Mouse (Mus musculus) lung, postnatal 4 days (tissue): ENCODE data around the gene Smarcd1.
A peak's percentile ranks its signal among the peaks of the same experiment; 100 is the strongest.
"Not testable (repeated sequence)": the region's sequence is repeated elsewhere in the genome, so short reads cannot be mapped to it uniquely, and the experiment has no call there.

Experiments used
- DNase-seq, 2 experiments: peaks; one replicate each; pipeline ENCODE4 v3.0.0; 2021

The Smarcd1 gene

DNA sequence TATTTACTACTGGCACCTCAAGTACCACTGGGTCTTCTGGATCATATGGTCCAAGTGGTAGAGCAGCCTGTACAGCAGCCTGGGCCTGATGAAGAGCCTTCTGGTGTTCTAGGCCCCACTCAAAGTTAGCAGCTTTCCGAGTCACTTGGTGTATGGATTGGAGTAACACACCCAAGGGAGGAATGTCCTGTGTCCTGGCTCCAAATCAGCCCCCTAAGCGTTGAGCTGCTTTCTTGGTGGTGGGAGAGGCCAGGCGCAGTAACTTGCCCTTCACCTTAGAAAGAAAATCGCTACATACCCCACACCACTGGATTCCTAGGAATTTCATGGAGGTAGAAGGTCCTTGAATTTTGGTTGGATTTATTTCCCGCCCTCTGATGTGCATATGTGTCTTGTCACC is 17.8 kb upstream of the Smarcd1 start:
- DNase-seq, result no peak

DNA sequence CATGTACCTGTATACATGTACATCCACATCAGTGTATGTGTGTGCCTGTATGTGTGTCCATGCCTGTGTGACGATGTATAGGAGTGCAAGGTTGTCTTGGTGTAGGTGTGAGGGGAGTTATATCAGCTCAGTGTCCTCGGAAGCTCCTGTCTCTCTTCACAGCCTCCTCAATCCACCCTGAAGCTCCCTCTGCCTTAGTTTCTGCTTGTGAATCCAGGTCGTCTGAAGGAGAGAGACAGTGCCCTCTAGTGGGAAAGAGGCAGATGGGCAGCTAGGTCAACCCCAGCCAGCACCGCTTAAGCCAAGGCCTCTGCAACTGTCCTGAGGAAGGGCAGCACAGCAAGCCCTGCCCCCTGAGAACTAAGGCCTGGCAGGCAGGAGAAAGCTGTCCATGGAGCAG is 13.2 kb upstream of the Smarcd1 start:
- peak; percentile 62 to 69 for DNase-seq

DNA sequence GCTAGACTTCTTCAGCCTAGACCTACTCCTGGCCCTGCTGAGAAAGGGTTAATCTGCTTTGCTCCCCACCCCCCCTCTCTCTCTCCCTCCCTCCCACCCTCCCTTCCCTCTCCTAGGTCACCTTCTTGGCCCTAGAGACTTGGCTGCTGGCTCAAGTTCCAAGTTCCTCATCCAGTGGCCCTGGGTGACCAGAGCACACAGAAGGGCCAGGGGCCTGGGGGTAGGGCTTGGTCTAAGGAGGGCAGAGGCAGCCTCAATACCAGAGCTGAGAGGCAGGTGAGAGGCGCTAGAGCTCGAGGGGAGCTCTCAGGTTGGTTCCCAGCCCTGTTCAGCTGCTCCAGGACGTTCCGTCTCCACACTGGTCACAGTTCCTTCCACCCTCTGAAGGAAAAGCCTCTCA is 11.0 kb upstream of the Smarcd1 start:
- DNase-seq, result no peak

DNA sequence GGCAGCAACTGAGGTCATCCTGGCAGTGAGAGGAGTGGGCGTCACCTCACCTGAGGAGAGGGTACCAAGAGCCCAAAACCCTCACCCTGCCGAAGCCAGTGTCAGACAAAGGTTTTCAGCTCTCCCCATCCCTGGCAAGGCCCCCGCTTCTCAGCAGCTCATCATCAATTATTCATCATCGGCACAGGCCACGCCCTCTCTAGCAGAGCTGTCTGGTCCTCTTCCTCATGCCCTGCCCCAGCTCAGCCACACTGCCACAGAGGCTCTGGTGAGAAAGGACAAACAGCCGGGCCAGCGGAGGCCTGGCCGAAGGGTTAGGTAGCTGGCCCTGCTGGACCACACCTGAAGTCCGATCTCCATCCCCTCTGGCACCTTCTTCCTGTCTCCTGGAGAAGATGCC is 10.0 kb upstream of the Smarcd1 start:
- no peak for DNase-seq

DNA sequence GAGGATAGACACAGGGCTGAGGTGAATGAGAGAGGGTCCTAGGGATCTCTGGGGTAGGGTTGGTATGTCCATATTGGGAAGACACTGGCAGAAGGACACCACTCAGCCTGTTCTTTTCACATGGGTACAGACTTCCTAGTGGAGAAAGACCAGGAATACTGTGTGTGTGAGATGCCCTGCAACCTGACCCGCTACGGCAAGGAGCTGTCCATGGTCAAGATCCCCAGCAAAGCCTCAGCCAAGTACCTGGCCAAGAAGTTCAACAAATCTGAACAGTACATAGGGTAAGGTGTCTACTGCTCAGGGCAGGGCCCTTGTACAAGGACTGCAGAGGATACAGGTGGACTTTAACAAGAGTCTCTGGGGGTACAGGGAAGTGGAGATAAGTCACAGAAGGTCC is 4.6 kb upstream of the Smarcd1 start:
- no peak for DNase-seq

DNA sequence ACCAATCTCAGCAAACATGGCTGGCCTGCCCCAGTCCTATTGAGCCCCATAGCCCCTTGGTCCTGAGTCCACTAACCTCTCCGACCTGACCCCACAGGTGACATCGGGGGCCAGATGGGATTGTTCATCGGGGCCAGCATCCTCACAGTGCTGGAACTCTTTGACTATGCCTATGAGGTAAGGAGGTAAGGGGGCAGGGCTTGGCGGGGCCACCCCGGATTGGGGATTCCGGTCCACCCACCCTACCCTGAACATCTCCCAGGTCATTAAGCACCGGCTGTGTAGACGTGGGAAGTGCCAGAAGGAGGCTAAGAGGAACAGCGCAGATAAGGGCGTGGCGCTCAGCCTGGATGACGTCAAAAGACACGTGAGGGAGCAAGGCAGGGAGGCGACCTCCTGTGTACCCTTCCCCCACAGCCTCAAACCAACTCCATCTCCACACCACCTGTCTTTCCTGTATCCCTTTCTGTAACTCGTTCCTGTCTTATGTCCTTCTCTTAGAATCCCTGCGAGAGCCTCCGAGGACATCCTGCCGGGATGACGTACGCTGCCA is 3.3 kb upstream of the Smarcd1 start:
- no peak for DNase-seq

DNA sequence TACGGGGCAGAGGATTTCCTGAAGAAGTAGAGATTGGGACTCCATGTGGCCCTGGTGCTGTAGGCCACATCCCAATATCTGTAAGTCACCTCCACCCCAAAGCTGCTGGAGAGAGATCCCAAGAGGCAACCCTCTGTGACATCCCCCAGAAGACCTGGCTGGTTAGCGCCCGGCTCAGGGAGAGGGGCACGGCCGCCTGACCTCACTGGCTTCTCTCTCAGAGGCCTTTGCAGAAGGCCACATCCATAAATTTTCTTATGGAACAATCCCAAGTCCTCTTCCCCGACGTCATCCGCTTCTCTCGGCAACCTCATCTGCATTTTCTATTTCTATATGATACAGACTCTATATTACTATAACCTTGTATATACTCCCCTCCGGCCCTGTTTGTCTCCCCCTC is 2.2 kb upstream of the Smarcd1 start:
- no peak for DNase-seq

DNA sequence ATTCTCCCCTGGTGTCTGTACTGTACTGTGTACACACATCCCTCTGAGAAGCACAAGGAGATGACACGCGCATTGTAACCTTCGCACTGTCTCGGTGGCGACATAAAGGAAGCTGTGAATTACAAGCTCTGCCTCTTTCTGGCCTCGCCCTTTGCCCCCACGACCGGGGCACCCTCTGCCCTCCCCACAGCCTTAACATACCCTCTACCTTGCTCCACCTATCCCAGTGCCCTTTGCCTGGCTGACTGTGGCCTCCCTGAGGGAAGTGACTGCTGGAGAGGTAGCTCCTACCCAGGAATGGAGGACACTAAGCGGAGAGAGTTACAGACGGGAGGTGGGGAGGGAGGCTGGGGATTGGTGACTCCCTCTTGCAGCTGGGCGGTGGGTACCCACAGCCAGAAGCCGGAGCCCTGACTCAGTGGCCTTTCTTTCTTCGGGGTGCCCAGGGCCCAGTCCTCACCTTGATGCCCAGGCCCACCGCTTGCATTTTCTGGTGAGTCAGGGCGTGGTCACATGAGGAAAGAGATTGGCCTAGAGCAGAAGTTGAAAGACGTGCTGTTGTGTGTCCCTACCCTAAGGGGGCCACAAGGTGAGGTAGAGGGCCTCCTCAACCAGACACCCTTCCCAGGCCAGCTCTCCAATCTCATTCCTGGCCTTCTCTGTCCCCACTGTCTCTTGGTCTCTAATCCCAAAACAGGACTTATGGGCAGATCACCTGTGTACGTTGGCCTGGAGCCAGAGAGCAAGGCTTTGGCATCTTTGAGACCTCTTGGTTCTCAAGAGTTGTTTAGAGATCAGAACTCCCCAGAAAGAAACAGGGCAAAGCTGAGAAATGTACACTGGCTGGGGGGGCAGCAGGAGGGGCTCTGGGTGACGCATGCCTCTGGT is 1.5 kb upstream of the Smarcd1 start:
- no peak for DNase-seq

DNA sequence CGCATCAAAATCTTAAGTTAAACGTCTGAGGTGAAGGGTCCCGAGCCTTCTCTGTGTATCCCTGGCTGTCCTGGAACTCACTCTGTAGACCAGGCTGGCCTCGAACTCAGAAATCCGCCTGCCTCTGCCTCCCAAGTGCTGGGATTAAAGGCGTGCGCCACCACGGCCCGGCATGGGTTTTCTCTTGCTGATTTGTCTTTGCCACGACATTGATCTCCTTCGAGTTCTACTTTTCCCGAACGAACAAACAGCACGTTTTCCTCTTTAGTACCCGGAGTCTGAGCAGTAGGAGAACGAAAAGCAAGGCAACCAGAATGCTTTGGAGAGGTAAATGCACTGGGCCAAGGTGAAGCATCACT is 310 bp upstream of the Smarcd1 start:
- DNase-seq, result not testable (repeated sequence)

DNA sequence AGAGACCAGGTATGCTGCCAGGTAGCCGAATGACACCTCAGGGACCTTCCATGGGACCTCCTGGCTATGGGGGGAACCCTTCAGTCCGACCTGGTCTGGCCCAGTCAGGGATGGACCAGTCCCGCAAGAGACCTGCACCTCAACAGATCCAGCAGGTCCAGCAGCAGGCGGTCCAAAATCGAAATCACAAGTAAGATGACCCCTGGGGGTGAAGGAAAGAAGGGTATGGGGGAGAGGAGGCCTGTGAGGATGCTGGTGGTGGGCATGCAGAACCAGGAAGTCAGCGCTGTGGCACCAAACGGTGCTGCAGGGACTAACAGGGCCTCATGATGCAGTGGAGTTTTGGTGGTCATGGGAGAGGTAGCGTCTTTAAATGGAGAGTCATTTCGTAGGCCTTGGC is 1.2 kb downstream of the Smarcd1 start:
- DNase-seq, result no peak

DNA sequence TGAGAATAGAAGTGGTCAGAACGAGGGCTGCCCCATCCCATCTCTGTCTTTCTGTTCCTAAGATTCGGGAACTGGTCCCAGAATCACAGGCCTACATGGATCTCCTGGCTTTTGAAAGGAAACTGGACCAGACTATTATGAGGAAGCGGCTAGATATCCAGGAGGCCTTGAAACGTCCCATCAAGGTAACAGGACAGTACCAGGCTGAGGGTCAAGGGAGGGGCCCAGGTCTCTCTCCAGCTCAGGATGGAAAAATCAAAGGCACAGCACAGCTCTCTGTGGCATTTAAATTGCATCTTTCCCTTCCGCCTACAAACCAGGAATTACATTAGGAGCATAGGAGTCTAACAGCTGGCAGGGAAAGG is 1.7 kb downstream of the Smarcd1 start:
- no peak for DNase-seq

DNA sequence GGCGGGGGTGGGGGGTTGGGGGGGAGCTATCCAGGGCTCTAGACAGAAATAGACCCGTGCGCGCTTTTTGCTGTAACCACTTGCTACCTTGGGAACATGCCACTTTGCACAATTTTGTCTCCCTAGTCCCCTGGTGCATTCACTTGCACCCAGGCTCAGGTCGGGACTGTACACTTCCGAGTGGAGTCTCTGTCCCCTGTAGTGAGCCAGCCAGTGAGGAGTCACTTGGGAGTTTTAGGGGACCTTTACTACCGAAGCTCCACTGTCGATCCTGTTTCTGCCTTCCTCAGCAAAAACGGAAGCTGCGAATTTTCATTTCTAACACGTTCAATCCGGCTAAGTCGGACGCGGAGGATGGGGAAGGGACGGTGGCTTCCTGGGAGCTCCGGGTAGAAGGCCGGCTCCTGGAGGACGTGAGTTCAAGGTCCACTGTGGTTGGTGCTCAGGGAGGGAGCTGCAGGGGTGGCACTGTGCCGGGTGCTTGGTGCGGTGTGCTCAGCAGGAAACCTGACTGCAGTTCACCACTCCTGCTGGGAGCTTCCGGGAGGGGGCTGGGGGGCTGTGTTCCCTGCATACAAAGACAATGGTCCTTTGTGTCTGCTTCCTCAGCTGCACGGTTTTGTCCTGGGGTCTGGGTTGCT is 2.2 kb downstream of the Smarcd1 start:
- peak; percentile 40 to 64 for DNase-seq

DNA sequence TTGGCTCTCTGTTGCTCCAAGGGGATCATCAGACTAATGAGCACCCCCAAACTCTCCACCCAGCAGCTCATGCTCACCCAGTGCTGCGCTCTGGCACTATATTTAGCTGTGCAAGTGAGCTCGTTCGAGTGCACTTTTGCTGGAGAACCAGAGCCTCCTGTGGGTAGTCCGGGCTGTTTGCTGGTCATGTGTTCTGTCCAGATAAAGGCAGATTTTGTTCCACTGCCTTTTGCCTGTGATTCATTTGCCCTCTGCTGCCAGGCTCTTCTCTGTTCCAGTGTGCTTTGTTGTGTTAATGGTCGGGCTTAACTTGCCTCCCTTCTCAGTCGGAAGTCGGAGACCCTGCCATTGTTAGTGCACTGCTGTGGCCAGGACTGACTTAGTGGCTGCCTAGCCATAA is 3.0 kb downstream of the Smarcd1 start:
- DNase-seq, result no peak

DNA sequence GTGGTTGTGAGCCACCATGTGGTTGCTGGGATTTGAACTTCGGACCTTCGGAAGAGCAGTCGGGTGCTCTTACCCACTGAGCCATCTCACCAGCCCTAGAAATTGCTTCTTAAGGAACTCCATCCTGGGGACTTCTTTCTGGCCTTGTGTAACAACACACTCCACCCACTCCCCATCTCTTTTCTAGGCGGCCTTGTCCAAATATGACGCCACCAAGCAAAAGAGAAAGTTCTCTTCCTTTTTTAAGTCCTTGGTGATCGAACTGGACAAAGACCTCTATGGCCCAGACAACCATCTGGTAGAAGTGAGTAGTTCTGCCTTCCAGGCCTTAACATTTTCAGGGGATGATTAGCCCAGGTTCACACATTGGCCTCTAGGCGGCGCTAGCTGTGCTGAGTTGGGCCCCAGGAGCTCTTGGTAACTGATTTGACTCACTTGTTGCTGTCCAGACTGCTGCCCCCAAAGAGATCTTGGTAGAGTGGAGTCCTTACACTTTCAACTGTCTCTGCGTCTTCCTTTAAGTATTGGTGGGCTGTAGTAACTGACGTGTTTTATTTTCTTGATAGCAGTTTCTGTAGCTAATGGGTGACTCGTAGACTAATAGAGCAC is 3.6 kb downstream of the Smarcd1 start, which contains the start of gene Gm17349:
TSS of gene Gm17349 (minus strand) at position 51 of the 609 bp plus-strand sequence.
- DNase-seq, result peak; percentile 67 to 75

DNA sequence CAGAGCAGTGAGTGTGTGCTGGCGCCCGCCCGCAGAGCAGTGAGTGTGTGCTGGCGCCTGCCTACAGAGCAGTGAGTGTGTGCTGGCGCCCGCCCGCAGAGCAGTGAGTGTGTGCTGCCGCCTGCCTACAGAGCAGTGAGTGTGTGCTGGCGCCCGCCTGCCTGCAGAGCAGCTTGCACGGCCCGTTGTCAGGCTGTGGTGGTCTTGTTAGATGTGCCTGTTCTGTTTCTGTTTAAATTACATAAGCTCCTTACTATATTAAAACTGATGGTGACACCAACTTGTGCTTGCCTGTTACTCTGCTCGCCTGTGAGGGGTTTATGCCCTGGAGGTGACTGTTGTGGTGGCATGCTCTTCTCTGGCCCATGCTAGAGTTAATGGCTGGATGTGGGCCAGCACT is 6.2 kb downstream of the Smarcd1 start:
- DNase-seq, result no peak

DNA sequence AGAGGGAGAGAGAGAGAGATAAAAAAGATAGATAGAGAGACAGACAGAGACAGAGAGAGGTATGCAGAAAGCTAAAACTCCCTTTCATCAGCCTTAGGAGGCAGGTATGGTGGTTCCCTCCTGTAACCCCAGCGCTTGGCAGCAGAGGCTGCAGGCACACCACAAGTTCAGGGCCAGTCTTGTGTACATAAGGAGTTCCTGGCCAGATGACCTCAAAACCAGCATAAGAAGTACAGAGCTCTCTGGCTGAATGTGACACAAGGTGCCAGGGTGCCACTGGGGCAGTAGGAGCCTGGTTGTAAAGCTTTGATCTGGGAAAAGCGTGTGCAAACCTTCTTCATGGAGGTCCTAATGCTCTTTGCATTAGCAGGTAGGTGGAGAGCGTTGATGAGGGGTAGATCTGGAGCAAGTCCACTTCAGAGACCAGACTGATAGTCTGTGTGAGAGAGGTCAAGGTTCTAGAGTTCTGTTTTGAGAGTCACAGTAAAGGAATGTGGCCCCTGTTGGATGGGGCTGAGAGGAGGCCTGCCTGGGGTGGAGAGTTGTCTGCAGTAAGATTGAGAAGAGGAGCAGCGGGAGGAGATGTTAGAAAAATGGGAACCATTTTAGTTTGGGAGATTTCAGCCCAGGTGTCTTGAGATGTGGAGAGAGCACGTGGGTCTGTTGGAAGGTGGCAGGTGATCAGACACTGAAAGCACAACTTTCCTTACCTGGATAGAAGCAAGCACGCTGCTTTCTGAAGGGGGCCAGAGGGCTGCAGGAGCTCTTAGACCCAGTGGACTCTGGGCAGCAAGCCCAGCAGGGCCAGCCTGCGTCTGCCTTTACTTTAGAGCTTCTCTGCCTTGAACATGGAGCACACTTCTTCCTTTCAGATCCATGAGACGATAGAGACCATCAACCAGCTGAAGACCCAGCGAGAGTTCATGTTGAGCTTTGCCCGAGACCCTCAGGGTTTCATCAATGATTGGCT is 8.6 kb downstream of the Smarcd1 start:
- DNase-seq, result no peak

DNA sequence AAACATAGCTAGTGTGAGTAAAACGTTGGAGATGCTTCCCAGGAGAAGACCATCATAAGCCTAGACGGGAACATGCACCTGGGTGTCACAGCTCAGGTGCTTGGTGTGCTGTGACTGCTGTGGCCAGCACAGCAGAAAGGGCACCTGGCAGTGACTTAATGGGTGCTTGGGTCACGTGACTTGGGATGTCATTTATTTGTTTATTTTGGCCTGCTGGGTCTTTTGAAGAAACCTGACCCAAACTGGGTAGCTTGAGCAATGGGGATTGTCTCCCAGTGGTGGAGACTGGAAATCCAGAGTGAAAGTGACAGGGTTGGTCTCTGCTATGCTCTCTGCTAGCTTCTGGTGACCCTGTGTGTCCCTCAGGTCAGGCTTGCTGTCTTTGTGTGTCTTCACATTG is 9.6 kb downstream of the Smarcd1 start:
- DNase-seq, result no peak

DNA sequence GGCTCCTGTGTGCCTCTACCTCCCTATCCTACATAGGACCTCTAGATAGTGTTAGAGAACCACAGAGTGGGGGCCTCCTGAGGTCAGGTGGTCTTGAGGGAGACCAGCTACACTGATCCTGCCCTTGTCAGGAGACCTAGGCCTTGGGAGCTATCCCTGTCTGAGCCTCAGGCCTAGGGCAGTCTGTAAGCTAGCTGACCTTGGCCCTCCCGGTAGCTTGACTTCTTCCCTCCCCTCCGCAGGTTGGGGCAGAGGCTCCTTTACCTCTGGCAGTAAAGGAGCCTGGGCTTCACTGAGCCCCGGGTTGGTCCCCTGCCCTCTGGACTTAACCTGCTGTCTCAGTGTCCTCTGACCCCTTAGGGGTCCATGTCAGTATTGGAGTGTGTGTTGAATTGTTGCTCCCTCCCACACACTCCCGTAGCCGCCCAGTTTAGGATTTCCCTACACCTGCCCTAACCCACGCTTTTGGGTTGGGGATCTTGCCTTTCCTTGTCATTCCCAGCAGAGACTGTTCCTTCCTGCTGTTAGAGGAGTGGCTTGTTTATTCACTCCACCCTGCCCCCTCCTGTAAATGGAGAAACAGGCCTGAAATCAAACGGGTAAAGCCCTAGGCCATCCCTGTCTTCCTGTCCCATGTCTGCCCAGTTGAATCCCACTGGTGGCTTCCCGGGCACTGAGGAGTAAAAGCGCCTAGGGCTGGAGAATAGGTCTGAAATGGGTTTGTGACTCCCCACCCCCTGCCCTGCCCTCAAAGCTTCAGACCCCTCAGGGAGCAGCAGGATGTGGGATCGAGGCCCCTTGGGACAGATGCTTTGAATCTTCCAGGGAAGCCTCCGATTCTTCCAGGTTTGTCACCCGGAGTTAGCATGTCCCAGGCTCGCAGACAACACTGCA is 11.0 kb downstream of the Smarcd1 start:
- no peak for DNase-seq

DNA sequence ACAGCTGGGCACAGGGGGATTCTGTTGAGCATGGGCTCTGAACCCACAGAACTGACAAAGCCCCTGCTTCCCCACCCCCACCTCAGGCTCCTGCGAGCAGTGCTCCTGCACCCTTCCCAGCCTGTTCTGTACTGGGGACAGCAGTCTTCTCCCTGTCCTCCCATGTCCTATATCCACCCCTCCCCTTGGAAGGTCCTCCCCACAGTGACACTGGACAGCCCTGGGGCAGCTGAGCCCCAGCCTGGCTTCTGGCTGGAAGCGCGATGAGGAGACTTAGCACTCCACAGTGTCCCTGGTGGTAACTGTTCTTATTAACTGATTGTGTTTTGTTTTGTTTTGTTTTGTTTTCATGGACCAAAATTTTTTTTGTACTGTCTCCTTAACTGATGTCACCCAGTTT is 11.6 kb downstream of the Smarcd1 start:
- DNase-seq, result no peak

DNA sequence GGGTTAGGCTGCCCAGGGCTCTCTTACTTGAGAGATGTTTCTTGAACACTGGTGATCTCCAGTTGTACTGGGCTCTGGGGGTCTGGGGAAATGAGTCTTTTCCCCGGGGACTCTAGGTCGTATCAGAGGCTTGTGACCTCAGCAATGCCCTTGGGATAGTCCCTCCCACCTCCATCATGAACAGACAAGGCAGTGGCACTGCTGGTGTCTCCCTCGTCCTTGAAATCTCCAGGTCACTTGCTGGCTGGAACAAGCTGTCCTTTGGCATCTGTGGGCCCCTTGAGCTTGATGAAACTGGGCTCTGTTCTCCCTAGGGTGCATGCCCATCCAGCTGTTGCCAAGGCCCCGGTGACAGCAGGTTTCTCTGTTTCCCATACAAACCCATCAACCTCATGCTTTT is 12.3 kb downstream of the Smarcd1 start:
- no peak for DNase-seq

DNA sequence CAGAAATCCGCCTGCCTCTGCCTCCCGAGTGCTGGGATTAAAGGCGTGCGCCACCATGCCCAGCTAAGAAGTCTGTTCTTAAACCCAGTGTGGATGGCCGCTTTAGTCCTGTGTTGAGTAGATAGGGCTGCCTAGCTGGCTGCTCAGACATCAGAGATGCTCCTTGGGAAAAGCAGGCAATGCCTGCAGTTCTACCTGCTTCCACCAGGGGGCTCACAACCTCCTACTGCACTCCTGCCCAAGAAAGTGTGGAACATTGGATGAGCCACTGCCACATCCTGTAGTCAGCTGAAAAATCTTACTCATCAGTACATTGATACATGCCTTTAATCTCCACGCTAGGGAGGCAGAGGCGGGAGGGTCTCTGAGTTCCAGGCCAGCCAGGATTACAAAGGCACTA is 12.9 kb downstream of the Smarcd1 start:
- DNase-seq, result peak; percentile 74 to 83
